Mouse (Mus musculus) intestine, embryonic 15.5 days (tissue): ENCODE measurements around the gene Rxra. TPM values are rescaled to one million over a fixed set of nuclear protein-coding genes. Genes with fewer than 3 reads are reported as not detected.

Source experiments
- ATAC-seq: fragments of 200-750 bp; cut with Nextera tagmentation; 2 replicates; pipeline ENCODE4 v1.8.0; 2017; ENCODE audit warnings: moderate TSS enrichment, moderate library complexity
- H3K27ac ChIP-seq: fragments of 300-500 bp; sonication (generic); 2 replicates; pipeline ENCODE4 v1.5.1; 2015; ENCODE audit warnings: mild to moderate bottlenecking, inconsistent platforms
- H3K27me3 ChIP-seq: fragments of 300-500 bp; sonication (generic); replicated peaks from 2 replicates; pipeline ENCODE4 v1.6.1; 2015; ENCODE audit warnings: inconsistent platforms
- H3K36me3 ChIP-seq: fragments of 300-500 bp; sonication (generic); 2 replicates; pipeline ENCODE4 v1.6.1; 2015; ENCODE audit warnings: inconsistent platforms
- H3K4me1 ChIP-seq: fragments of 300-500 bp; sonication (generic); replicated peaks from 2 replicates; pipeline ENCODE4 v1.6.1; 2015; ENCODE audit warnings: inconsistent platforms
- H3K4me2 ChIP-seq: fragments of 300-500 bp; sonication (generic); replicated peaks from 2 replicates; pipeline ENCODE4 v1.6.1; 2015; ENCODE audit warnings: mild to moderate bottlenecking, inconsistent platforms
- H3K4me3 ChIP-seq: fragments of 300-500 bp; sonication (generic); replicated peaks from 2 replicates; pipeline ENCODE4 v1.5.1; 2015; ENCODE audit warnings: inconsistent platforms
- H3K9ac ChIP-seq: fragments of 300-500 bp; sonication (generic); 2 replicates; pipeline ENCODE4 v1.6.1; 2015; ENCODE audit warnings: inconsistent platforms
- H3K9me3 ChIP-seq: fragments of 300-500 bp; sonication (generic); 2 replicates; pipeline ENCODE4 v1.6.1; 2016; ENCODE audit warnings: inconsistent platforms
- WGBS: fragments of 180-500 bp; shearing (Covaris S2); methylation state at CpG from one replicate; pipeline ENCODE4 v1.1.7; 2015; 5-methylcytosine and 5-hydroxymethylcytosine counted together
- polyA plus RNA-seq: library from polyadenylated mRNA; unstranded; fragments of >200 nt; fragmentation: Nextera tagmentation; extraction: Ambion mirVana; gene quantifications from 2 replicates; pipeline ENCODE4 v1.2.1, GENCODE M21; 2015

The Rxra gene
- polyA plus RNA-seq, 1 experiment from 2014 or later, result 12.5 TPM

- WGBS, result 89% methylated on average over 3 of the region's 3 CpGs
- no peak overlapping the region for H3K27ac ChIP-seq
- no peaks in the 10 kb centered on the region for H3K9me3 ChIP-seq
These were observed 37.1 kb downstream of the Rxra start for GRCm38 (mm10) chr2:27713378-27713777.

GRCm38 (mm10) chr2:27714131-27714530, 37.9 kb downstream of the Rxra start:
- no peaks in the 10 kb centered on the region for H3K27me3 ChIP-seq
- WGBS, result 90% methylated on average over 5 of the region's 5 CpGs
- no peak overlapping the region for H3K4me2 ChIP-seq
- H3K9me3 ChIP-seq, result no peaks in the 10 kb centered on the region
- no peak overlapping the region for H3K27ac ChIP-seq
- no peak for ATAC-seq
- H3K9ac ChIP-seq, result no peak overlapping the region
- H3K36me3 ChIP-seq, result no peaks in the 10 kb centered on the region
- H3K4me1 ChIP-seq, result peaks cover 85% of the 10 kb centered on the region
- H3K4me3 ChIP-seq, result no peak overlapping the region

More at GRCm38 (mm10) chr2:27713378-27713777, 37.1 kb downstream of the Rxra start:
- no peak for ATAC-seq
- H3K4me2 ChIP-seq, result 0 out of 2 replicates have a peak overlapping the region, but pooled peaks have one; percentile 19
- no peak overlapping the region for H3K4me3 ChIP-seq
- peaks cover 79% of the 10 kb centered on the region for H3K4me1 ChIP-seq
- H3K9ac ChIP-seq, result no peak overlapping the region
- H3K27me3 ChIP-seq, result no peaks in the 10 kb centered on the region
- H3K36me3 ChIP-seq, result no peaks in the 10 kb centered on the region

GRCm38 (mm10) chr2:27715221-27715620, 39.0 kb downstream of the Rxra start:
- H3K27me3 ChIP-seq, result no peaks in the 10 kb centered on the region
- 47% methylated on average over 4 of the region's 4 CpGs for WGBS
- H3K36me3 ChIP-seq, result no peaks in the 10 kb centered on the region
- no peak overlapping the region for H3K4me3 ChIP-seq
- ATAC-seq, result peak; percentile 63
- peaks cover 89% of the 10 kb centered on the region for H3K4me1 ChIP-seq
- H3K9ac ChIP-seq, result no peak overlapping the region
- H3K27ac ChIP-seq, result 0 out of 2 replicates have a peak overlapping the region, but pooled peaks have one; percentile 32
- peak overlapping the region; percentile 12; the same call in 1 of the 2 replicates for H3K4me2 ChIP-seq
- no peaks in the 10 kb centered on the region for H3K9me3 ChIP-seq

GRCm38 (mm10) chr2:27716339-27716738, 40.1 kb downstream of the Rxra start:
- H3K27me3 ChIP-seq, result no peaks in the 10 kb centered on the region
- 0 out of 2 replicates have a peak overlapping the region, but pooled peaks have one; percentile 32 for H3K27ac ChIP-seq
- H3K36me3 ChIP-seq, result no peaks in the 10 kb centered on the region
- no peak for ATAC-seq
- WGBS, result 73% methylated on average over 3 of the region's 3 CpGs
- H3K9ac ChIP-seq, result no peak overlapping the region
- no peak overlapping the region for H3K4me3 ChIP-seq
- peaks cover 78% of the 10 kb centered on the region for H3K4me1 ChIP-seq
- no peaks in the 10 kb centered on the region for H3K9me3 ChIP-seq
- H3K4me2 ChIP-seq, result no peak overlapping the region

DNA sequence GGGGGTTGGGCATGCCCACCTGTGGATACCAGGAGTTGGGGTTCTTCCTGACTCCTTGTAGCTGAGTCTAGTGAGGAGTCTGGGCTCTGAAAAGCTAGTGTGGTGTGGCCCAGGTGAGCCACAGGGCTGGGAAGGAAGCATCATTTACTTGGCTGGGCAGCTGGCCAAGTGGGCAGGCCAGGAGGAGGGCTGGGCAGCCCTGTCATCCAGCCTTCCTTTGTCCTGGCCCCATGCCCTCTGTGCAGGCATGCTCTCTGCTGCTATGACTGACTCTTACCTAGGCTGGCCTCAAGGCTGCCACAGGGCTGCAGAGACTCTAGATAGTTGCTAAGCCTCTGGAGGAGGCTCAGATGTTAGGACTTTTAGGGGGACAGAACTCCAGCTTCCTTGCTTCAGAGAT, 42.0 kb downstream of the Rxra start:
- H3K4me2 ChIP-seq, result no peak overlapping the region
- H3K9me3 ChIP-seq, result no peaks in the 10 kb centered on the region
- no peaks in the 10 kb centered on the region for H3K27me3 ChIP-seq
- H3K4me1 ChIP-seq, result peaks cover 60% of the 10 kb centered on the region
- H3K27ac ChIP-seq, result no peak overlapping the region
- H3K4me3 ChIP-seq, result no peak overlapping the region
- peak; percentile 79 for ATAC-seq
- no peak overlapping the region for H3K9ac ChIP-seq
- no peaks in the 10 kb centered on the region for H3K36me3 ChIP-seq

- no peaks in the 10 kb centered on the region for H3K36me3 ChIP-seq
- ATAC-seq, result no peak
- H3K9ac ChIP-seq, result no peak overlapping the region
- H3K4me1 ChIP-seq, result peaks cover 48% of the 10 kb centered on the region
- no peak overlapping the region for H3K4me2 ChIP-seq
- no peak overlapping the region for H3K4me3 ChIP-seq
- no peaks in the 10 kb centered on the region for H3K9me3 ChIP-seq
- H3K27me3 ChIP-seq, result no peaks in the 10 kb centered on the region
- H3K27ac ChIP-seq, result no peak overlapping the region
- 39% methylated on average over 10 of the region's 10 CpGs for WGBS
These were observed 43.4 kb downstream of the Rxra start for GRCm38 (mm10) chr2:27719601-27720000.

DNA sequence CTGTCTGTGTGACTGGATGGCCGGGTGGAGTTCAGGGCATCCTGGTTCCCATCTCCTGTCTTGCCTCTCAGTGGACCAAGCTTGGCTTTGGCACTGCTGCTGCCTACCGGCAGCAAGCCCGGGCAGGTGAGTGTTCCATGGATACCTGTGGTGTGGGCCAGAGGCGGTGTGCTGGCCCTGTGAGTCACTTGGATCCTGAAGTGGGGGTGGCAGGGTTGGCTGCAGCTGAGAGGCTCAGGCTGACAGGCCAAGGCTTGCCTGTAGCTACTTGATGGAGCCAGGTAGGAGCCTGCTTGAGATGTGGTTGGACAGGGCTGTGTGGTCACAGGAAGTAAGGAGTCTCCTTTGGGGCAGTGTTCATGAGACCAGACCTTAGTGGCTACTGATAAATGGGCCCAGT, 45.4 kb downstream of the Rxra start:
- Histone ChIP-seq H3K9me3 (no peaks in the 10 kb centered on the region), H3K36me3 (no peaks in the 10 kb centered on the region), H3K4me3 (no peak overlapping the region), H3K27ac (no peak overlapping the region), H3K27me3 (no peaks in the 10 kb centered on the region), H3K9ac (no peak overlapping the region), H3K4me2 (no peak overlapping the region), H3K4me1 (peaks cover 29% of the 10 kb centered on the region)
- 98% methylated on average over 4 of the region's 4 CpGs for WGBS
- no peak for ATAC-seq

DNA sequence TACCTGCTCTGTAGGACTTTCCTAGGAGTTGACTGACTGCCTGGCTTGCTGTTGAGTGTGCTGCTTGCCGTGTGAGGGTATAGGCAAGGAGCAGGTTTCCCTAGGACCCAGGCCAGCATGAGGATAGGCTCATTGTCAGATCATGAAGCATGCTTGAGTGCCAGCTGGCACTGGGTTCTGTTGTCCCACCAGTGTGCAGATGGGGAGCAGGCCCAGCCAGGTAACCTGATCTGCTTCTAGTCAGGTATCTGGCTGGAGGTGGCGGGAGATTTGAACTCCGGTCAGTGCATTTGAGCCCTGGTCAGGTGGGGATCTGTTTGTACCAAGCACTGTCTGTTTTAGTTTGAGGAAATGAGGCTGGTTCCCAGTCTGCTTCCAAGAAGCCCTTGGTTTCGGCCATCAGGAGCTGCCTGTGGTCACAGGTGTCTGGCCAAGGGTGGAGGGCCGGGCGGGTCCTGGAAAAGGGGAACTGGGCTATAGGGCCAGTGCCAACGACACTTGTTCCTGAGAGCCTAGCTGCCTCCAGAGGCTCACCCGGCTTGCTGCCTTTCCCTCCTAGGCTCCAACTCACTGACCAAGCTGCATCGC, 48.6 kb downstream of the Rxra start:
- H3K9me3 ChIP-seq, result no peaks in the 10 kb centered on the region
- no peak for ATAC-seq
- no peak overlapping the region for H3K4me3 ChIP-seq
- peaks cover 6% of the 10 kb centered on the region for H3K4me1 ChIP-seq
- no peaks in the 10 kb centered on the region for H3K36me3 ChIP-seq
- no peak overlapping the region for H3K4me2 ChIP-seq
- H3K27ac ChIP-seq, result no peak overlapping the region
- H3K27me3 ChIP-seq, result no peaks in the 10 kb centered on the region
- 88% methylated on average over 9 of the region's 9 CpGs for WGBS
- no peak overlapping the region for H3K9ac ChIP-seq

DNA sequence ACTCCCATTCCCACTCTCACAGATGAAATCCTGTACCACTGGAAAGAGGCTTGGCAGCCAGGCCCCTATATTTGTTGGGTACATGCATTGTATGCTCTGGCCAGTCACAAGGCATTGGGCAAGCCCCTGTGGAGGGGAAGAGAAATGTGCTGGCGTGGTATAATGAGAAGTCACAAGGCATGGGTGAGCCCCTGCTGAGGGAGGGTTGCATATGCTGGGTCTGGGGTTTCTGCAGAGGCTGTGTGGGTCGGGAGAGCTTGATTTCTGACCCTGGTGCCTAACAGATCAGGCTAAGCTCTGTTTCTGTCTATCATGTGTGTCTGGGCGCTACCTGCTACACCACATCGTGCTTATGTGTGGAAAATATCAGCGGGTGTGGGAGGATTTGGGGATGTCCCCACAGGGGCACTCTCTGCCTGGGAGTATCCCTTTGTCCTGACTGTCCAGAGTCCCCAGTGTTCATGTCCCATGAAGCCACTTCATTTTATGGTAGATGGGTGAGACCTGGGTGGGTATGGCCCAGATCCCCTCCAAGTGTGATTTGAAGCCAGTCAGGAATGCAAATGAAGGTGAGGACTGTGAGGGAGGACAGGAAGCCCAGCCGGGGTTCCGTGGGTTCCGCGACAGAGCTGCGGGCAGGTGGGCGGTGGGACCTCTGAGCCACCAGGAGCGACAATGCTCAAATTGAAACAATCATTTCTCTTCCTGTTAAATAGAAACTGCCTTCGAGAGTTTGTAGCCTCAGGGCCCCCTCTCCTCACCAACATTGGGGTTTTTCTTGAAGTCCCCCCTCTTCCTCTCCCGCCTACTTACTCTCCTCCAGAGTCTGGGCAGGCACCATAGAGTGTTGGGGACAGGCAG, 52.0 kb downstream of the Rxra start:
- no peak for ATAC-seq

DNA sequence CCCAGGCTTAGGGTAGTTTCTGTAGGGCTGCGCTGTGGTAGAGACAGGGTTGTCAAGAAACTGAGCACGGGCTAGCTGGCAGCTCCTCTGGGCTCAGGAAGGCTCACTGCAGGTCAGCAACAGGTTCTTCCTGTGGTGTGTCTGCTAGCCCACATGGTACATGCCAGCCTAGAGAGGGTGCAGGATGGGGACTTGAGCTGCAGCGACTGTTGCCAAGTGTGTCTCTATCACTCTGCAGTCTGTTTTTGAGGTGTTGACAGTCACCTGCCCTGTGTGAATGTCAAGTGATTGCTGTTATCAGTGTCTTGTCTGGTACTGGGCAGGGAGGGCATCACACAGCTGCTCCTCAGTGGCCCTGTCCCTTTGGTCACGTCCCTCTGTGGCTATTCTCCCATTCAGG, 52.8 kb downstream of the Rxra start:
- Histone ChIP-seq H3K27ac (no peak overlapping the region), H3K4me2 (no peak overlapping the region), H3K27me3 (no peaks in the 10 kb centered on the region), H3K9me3 (no peaks in the 10 kb centered on the region), H3K9ac (no peak overlapping the region), H3K4me1 (peaks cover 29% of the 10 kb centered on the region), H3K4me3 (no peak overlapping the region), H3K36me3 (no peaks in the 10 kb centered on the region)
- ATAC-seq, result no peak
- 78% methylated on average over 4 of the region's 4 CpGs for WGBS

More for the DNA sequence above, 52.0 kb downstream of the Rxra start:
- H3K27me3 ChIP-seq, result no peaks in the 10 kb centered on the region
- no peaks in the 10 kb centered on the region for H3K36me3 ChIP-seq
- WGBS, result 75% methylated on average over 14 of the region's 14 CpGs
- H3K4me3 ChIP-seq, result no peak overlapping the region
- no peak overlapping the region for H3K9ac ChIP-seq
- no peak overlapping the region for H3K27ac ChIP-seq
- H3K4me2 ChIP-seq, result no peak overlapping the region
- peaks cover 21% of the 10 kb centered on the region for H3K4me1 ChIP-seq
- H3K9me3 ChIP-seq, result no peaks in the 10 kb centered on the region

- H3K27me3 ChIP-seq, result no peaks in the 10 kb centered on the region
- no peak overlapping the region for H3K4me2 ChIP-seq
- H3K36me3 ChIP-seq, result no peaks in the 10 kb centered on the region
- 71% methylated on average over 13 of the region's 13 CpGs for WGBS
- no peak for ATAC-seq
- no peaks in the 10 kb centered on the region for H3K9me3 ChIP-seq
- no peak overlapping the region for H3K27ac ChIP-seq
- peaks cover 40% of the 10 kb centered on the region for H3K4me1 ChIP-seq
- H3K4me3 ChIP-seq, result no peak overlapping the region
- H3K9ac ChIP-seq, result no peak overlapping the region
These were observed 54.0 kb downstream of the Rxra start for GRCm38 (mm10) chr2:27730002-27730905.

GRCm38 (mm10) chr2:27733021-27733420, 56.8 kb downstream of the Rxra start:
- Histone ChIP-seq H3K9ac (0 out of 2 replicates have a peak overlapping the region, but pooled peaks have one; percentile 18), H3K4me1 (peaks cover 39% of the 10 kb centered on the region), H3K36me3 (no peaks in the 10 kb centered on the region), H3K27me3 (no peaks in the 10 kb centered on the region), H3K4me2 (no peak overlapping the region), H3K4me3 (no peak overlapping the region), H3K9me3 (no peaks in the 10 kb centered on the region), H3K27ac (no peak overlapping the region)
- no peak for ATAC-seq
- WGBS, result 48% methylated on average over 2 of the region's 2 CpGs
